Mouse (Mus musculus) cerebellum, postnatal 10 days (tissue): ENCODE results near the gene Bcl2a1d.
"Not testable (repeated sequence)": the region's sequence is repeated elsewhere in the genome, so short reads cannot be mapped to it uniquely, and the experiment has no call there.

Source experiments
- DNase-seq, 2 experiments: peaks; one replicate each; pipeline ENCODE4 v3.0.0; 2021; ENCODE audit warnings: mixed read lengths in 2 of 2

Gene Bcl2a1d

GRCm38 (mm10) chr9:88731728-88732127 lies at the start of gene Bcl2a1d:
TSS of gene Bcl2a1d (minus strand) at chr9:88731914.
- not testable (repeated sequence) for DNase-seq

DNA sequence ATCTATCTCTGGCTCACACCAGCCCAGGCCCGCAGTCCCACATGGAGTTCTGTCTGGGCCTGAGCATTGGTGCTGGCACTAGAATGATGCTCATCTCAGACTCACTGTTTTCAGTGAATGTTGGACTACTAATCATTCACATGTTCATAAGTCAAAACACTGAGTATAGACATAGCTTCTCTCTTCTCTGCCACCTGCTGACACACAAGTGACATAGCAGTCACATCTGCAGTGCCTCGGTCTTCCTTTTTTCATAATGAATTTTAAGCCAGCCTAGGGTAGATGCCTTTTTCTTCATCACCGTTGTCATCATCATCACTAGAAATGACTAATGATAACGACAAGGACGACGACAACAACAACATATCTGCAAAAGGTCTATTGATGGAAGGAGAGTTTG lies 38.5 kb upstream of the Bcl2a1d start:
- DNase-seq: not testable (repeated sequence)

- not testable (repeated sequence) for DNase-seq
These were observed 37.8 kb upstream of the Bcl2a1d start for GRCm38 (mm10) chr9:88769470-88769869.

GRCm38 (mm10) chr9:88746687-88747086 lies 15.0 kb upstream of the Bcl2a1d start:
- peak; percentile 47 to 52 for DNase-seq

GRCm38 (mm10) chr9:88746046-88746445 lies 14.3 kb upstream of the Bcl2a1d start:
- not testable (repeated sequence) for DNase-seq

GRCm38 (mm10) chr9:88735289-88735688 lies 3.6 kb upstream of the Bcl2a1d start:
- not testable (repeated sequence) for DNase-seq

GRCm38 (mm10) chr9:88733182-88733581 lies 1.5 kb upstream of the Bcl2a1d start:
- DNase-seq: not testable (repeated sequence)

DNA sequence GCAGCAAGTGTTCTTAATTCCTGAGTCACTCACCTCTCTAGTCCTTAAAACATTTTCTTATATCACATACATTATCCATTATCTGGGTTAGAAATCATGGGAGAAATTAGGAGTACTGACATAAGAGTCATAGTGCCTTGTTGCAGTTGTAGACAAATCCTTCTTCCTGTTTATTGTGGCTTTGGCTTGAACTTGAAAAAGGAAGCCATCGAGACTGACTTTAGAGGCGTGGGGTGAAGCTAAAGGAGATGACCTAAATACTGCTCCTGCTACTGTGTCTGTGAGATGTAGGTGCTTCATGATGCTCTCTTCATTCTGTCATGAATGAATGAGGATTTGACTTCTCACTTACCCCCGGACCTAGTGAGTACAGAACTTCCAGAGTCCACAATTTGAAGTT lies 620 bp upstream of the Bcl2a1d start:
- DNase-seq: not testable (repeated sequence)

- not testable (repeated sequence) for DNase-seq
These were observed 3.4 kb downstream of the Bcl2a1d start for GRCm38 (mm10) chr9:88728311-88728710.

DNA sequence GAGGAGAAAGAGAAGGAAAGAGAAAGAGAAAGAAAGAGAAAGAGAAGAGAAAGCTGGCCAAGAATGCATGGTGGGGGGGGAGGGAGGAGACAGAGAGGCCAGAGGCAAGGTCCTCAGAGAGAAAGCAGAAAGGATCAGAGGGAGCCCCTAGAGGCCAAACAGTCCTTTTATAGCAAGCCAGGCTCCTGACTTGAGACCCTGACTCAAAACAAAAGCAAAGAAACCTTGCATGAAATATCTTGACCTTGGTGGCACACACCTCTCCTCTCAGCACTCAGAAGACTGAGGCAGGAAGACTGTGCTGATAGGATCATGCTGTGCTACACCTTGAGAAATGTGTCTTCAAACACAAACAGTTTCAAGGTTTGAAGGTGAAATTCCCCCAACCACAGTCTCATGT lies 10.1 kb downstream of the Bcl2a1d start:
- DNase-seq: not testable (repeated sequence)

DNA sequence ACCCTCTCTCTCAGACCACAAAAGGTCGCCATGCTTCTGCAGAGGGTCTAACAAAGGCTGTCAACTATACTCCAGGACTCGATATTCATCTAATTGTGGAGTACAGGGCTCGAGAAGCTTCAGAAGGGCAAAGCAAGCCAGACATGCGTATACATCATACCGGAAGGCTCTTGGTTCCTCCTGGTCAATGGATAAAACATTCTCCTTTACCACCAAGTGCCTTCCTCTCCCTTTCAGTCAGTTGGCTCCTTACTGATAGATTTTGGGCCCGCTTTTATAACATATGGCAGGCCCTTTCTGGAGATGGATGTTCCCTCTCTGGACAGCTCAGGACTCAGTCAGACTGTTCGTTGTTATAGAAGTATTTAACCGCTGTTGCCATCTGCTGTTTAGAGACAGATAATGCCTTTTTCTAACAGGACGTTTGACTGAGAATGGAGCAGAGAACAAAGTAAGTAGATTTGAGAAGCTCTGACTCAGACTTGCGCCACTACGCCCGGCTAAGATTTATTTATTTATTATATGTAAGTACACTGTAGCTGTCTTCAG lies 11.7 kb downstream of the Bcl2a1d start, which contains the start of gene Mthfsl:
TSS of gene Mthfsl (minus strand) at position 308 of the 549 bp plus-strand sequence.
- DNase-seq: peak; percentile 41 to 69

- DNase-seq: peak; percentile 41 to 67
These were observed 12.4 kb downstream of the Bcl2a1d start for GRCm38 (mm10) chr9:88719073-88719921.

GRCm38 (mm10) chr9:88718593-88718992 lies 13.1 kb downstream of the Bcl2a1d start:
- DNase-seq: peak; percentile 23 to 49

DNA sequence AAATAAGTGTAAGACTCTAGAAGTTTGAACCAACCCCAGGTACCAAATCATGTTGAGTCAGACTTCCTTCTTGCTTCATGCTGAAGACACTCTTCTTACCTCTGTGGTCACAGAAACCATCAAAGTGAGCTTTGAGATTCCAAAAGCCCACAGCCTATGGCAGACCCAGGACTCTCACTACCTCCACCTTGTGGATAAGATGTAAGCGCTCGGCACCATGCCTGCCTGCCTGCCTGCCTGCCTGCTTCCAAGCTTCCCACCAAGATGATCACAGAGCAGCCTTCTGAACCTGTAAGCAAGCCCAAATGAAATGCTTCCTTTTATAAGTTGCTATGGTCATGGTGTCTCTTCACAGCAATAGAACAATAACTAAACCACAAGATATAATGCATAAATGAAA lies 13.6 kb downstream of the Bcl2a1d start:
- DNase-seq: peak; percentile 89 to 90

- DNase-seq: not testable (repeated sequence)
These were observed 17.2 kb downstream of the Bcl2a1d start for GRCm38 (mm10) chr9:88714515-88714914.

GRCm38 (mm10) chr9:88712164-88712749 lies 19.5 kb downstream of the Bcl2a1d start:
- DNase-seq: not testable (repeated sequence)

- not testable (repeated sequence) for DNase-seq
These were observed 20.7 kb downstream of the Bcl2a1d start for GRCm38 (mm10) chr9:88710910-88711438.

DNA sequence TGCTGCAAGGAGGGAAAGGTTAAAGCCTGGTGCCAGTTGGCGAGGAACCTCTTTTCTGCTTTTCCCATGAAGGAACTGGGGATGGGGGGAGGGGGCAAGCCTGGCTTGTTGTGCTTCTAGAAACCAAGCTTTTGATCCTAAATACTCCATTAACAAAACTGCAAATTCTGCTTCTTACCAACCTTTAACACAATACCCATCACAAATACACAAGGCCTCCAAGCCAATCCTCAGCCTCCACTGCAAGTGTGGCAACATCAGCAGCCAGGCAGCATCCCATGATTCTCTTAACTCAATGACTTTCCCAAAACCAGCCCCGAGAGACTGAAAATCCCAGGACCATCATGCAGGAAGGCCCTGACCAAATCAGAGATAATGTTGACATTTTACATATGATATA lies 21.3 kb downstream of the Bcl2a1d start:
- not testable (repeated sequence) for DNase-seq

DNA sequence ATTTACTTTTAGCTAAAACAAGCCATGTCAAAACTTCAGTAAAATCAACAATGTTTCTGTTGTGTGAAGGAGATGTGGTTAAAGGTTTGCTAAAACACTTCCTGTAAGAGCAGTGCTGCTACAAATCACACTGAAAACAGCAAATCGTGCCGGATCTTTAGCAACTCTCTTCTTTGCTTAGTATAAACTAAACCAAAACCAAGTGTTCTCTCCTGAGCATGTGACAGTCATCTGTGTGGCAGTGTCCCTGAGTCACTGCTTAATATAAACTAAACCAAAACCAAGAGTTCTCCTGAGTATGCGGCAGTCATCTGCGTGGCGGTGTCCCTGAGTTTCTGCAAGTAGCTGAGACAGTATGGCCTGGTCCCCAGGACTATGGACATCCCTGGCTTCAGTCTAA lies 21.9 kb downstream of the Bcl2a1d start:
- not testable (repeated sequence) for DNase-seq

- DNase-seq: no peak
These were observed 22.4 kb downstream of the Bcl2a1d start for GRCm38 (mm10) chr9:88709304-88709703.

GRCm38 (mm10) chr9:88706700-88707099 lies 25.0 kb downstream of the Bcl2a1d start:
- DNase-seq: no peak

- not testable (repeated sequence) for DNase-seq
These were observed 26.6 kb downstream of the Bcl2a1d start for GRCm38 (mm10) chr9:88705157-88705556.

GRCm38 (mm10) chr9:88698746-88699145 lies 33.0 kb downstream of the Bcl2a1d start:
- not testable (repeated sequence) for DNase-seq
